Mouse (Mus musculus): ENCODE results near the gene Bfsp1. TPM values are rescaled to one million over a fixed set of nuclear protein-coding genes. Genes with fewer than 3 reads are reported as not detected.

The Bfsp1 gene
- polyA plus RNA-seq, 1 experiment from 2014 or later = 1.6 TPM

GRCm38 (mm10) chr2:143806924-143807664 lies 55.9 kb downstream of the Bfsp1 start:
- no peak overlapping the region for H3K9ac ChIP-seq (ENCODE audit: low read depth, low read length)
- no peak for TF ChIP-seq CTCF (IDR thresholded peaks at IDR 0.05; ENCODE audit: low read depth)
- ATAC-seq (replicated peaks; ENCODE audit: low FRiP score, low read depth) (0 out of 2 replicates have a peak, but pooled peaks have one; percentile 8), DNase-seq (ENCODE audit: low spot score) (no peak)
- H3K9me3 ChIP-seq (replicated peaks; ENCODE audit: low read length) = no peaks in the 10 kb centered on the region
- WGBS = 69% methylated on average over 9 of the region's 9 CpGs
- H3K36me3 ChIP-seq (ENCODE audit: insufficient read depth, low read length) = no peaks in the 10 kb centered on the region
- H3K27me3 ChIP-seq (ENCODE audit: insufficient read depth, low read length) = no peaks in the 10 kb centered on the region
- 0 out of 2 replicates have a peak, but pooled peaks cover 3% of the 10 kb centered on the region for H3K4me1 ChIP-seq (replicated peaks; ENCODE audit: insufficient read depth, low read length)
- H3K4me3 ChIP-seq (replicated peaks; ENCODE audit: low read depth, low read length) = no peak overlapping the region
- H3K4me2 ChIP-seq (ENCODE audit: low read length) = no peak overlapping the region
- H3K27ac ChIP-seq = 0 out of 2 replicates have a peak overlapping the region, but pooled peaks have one; percentile 36

- Histone ChIP-seq H3K9me3 (replicated peaks; ENCODE audit: low read length) (no peaks in the 10 kb centered on the region), H3K4me2 (ENCODE audit: low read length) (no peak overlapping the region), H3K4me1 (replicated peaks; ENCODE audit: insufficient read depth, low read length) (0 out of 2 replicates have a peak, but pooled peaks cover 3% of the 10 kb centered on the region), H3K9ac (ENCODE audit: low read depth, low read length) (no peak overlapping the region), H3K27ac (0 out of 2 replicates have a peak overlapping the region, but pooled peaks have one; percentile 36), H3K27me3 (ENCODE audit: insufficient read depth, low read length) (no peaks in the 10 kb centered on the region), H3K4me3 (replicated peaks; ENCODE audit: low read depth, low read length) (no peak overlapping the region), H3K36me3 (ENCODE audit: insufficient read depth, low read length) (no peaks in the 10 kb centered on the region)
- TF ChIP-seq CTCF (IDR thresholded peaks at IDR 0.05; ENCODE audit: low read depth) = no peak
- WGBS = 44% methylated on average over 15 of the region's 15 CpGs
- ATAC-seq (replicated peaks; ENCODE audit: low FRiP score, low read depth) (peak; percentile 86), DNase-seq (ENCODE audit: low spot score) (peak; percentile 40)
These were observed 56.6 kb downstream of the Bfsp1 start for GRCm38 (mm10) chr2:143806140-143806923.

GRCm38 (mm10) chr2:143801097-143801496 lies 61.9 kb downstream of the Bfsp1 start:
- no peaks in the 10 kb centered on the region for H3K36me3 ChIP-seq (ENCODE audit: insufficient read depth, low read length)
- no peak overlapping the region for H3K9ac ChIP-seq (ENCODE audit: low read depth, low read length)
- no peaks in the 10 kb centered on the region for H3K9me3 ChIP-seq (replicated peaks; ENCODE audit: low read length)
- H3K27me3 ChIP-seq (ENCODE audit: insufficient read depth, low read length) = no peaks in the 10 kb centered on the region
- 57% methylated on average over 5 of the region's 5 CpGs for WGBS
- H3K4me3 ChIP-seq (replicated peaks; ENCODE audit: low read depth, low read length) = no peak overlapping the region
- ATAC-seq (replicated peaks; ENCODE audit: low FRiP score, low read depth) (no peak), DNase-seq (ENCODE audit: low spot score) (no peak)
- no peak for TF ChIP-seq CTCF (IDR thresholded peaks at IDR 0.05; ENCODE audit: low read depth)
- H3K4me2 ChIP-seq (ENCODE audit: low read length) = no peak overlapping the region
- H3K4me1 ChIP-seq (replicated peaks; ENCODE audit: insufficient read depth, low read length) = no peaks in the 10 kb centered on the region
- H3K27ac ChIP-seq = no peak overlapping the region

GRCm38 (mm10) chr2:143796335-143797013 lies 66.5 kb downstream of the Bfsp1 start:
- Histone ChIP-seq H3K27me3 (ENCODE audit: insufficient read depth, low read length) (no peaks in the 10 kb centered on the region), H3K4me1 (replicated peaks; ENCODE audit: insufficient read depth, low read length) (no peaks in the 10 kb centered on the region), H3K9ac (ENCODE audit: low read depth, low read length) (no peak overlapping the region), H3K4me2 (ENCODE audit: low read length) (no peak overlapping the region), H3K9me3 (replicated peaks; ENCODE audit: low read length) (no peaks in the 10 kb centered on the region), H3K36me3 (ENCODE audit: insufficient read depth, low read length) (no peaks in the 10 kb centered on the region), H3K27ac (no peak overlapping the region), H3K4me3 (replicated peaks; ENCODE audit: low read depth, low read length) (no peak overlapping the region)
- ATAC-seq (replicated peaks; ENCODE audit: low FRiP score, low read depth) = no peak
- DNase-seq (ENCODE audit: low spot score) = no peak
- TF ChIP-seq CTCF (IDR thresholded peaks at IDR 0.05; ENCODE audit: low read depth) = no peak
- WGBS = 84% methylated on average over 4 of the region's 4 CpGs

- Histone ChIP-seq H3K4me3 (replicated peaks; ENCODE audit: low read depth, low read length) (no peak overlapping the region), H3K9ac (ENCODE audit: low read depth, low read length) (no peak overlapping the region), H3K9me3 (replicated peaks; ENCODE audit: low read length) (no peaks in the 10 kb centered on the region), H3K36me3 (ENCODE audit: insufficient read depth, low read length) (no peaks in the 10 kb centered on the region), H3K27me3 (ENCODE audit: insufficient read depth, low read length) (no peaks in the 10 kb centered on the region), H3K27ac (no peak overlapping the region), H3K4me1 (replicated peaks; ENCODE audit: insufficient read depth, low read length) (no peaks in the 10 kb centered on the region), H3K4me2 (ENCODE audit: low read length) (no peak overlapping the region)
- WGBS = 91% methylated on average over 4 of the region's 4 CpGs
- no peak for DNase-seq (ENCODE audit: low spot score)
- no peak for ATAC-seq (replicated peaks; ENCODE audit: low FRiP score, low read depth)
- no peak for TF ChIP-seq CTCF (IDR thresholded peaks at IDR 0.05; ENCODE audit: low read depth)
These were observed 67.1 kb downstream of the Bfsp1 start for GRCm38 (mm10) chr2:143795858-143796257.

- WGBS = 77% methylated on average over 5 of the region's 5 CpGs
- TF ChIP-seq CTCF (IDR thresholded peaks at IDR 0.05; ENCODE audit: low read depth) = no peak
- Histone ChIP-seq H3K36me3 (ENCODE audit: insufficient read depth, low read length) (no peaks in the 10 kb centered on the region), H3K27ac (no peak overlapping the region), H3K9ac (ENCODE audit: low read depth, low read length) (no peak overlapping the region), H3K4me2 (ENCODE audit: low read length) (no peak overlapping the region), H3K4me1 (replicated peaks; ENCODE audit: insufficient read depth, low read length) (no peaks in the 10 kb centered on the region), H3K4me3 (replicated peaks; ENCODE audit: low read depth, low read length) (no peak overlapping the region), H3K9me3 (replicated peaks; ENCODE audit: low read length) (no peaks in the 10 kb centered on the region), H3K27me3 (ENCODE audit: insufficient read depth, low read length) (no peaks in the 10 kb centered on the region)
- DNase-seq (ENCODE audit: low spot score) = no peak
- ATAC-seq (replicated peaks; ENCODE audit: low FRiP score, low read depth) = no peak
These were observed 73.1 kb downstream of the Bfsp1 start for GRCm38 (mm10) chr2:143789911-143790310.
